Mouse (Mus musculus): ENCODE measurements around the gene Icam1.

- no peak for TF ChIP-seq POLR2A (IDR thresholded peaks at IDR 0.05; ENCODE audit: extremely low read depth, insufficient read depth, low read length)
- TF ChIP-seq CTCF (IDR thresholded peaks at IDR 0.05; ENCODE audit: extremely low read depth, insufficient read depth, low read length): no peak
Measured at GRCm38 (mm10) chr9:20993165-20993898, 22.5 kb upstream of the Icam1 start.
